7 mouse cellular contexts compared by ENCODE assay signal in genomic region chr3:88335436-88336053, GRCm38 (mm10). TPM values are rescaled to one million over a fixed set of nuclear protein-coding genes. Genes with fewer than 3 reads are reported as not detected.
DNase-seq lines count a peak whose midpoint lies in the region; ATAC-seq and TF ChIP-seq lines count a peak whose summit lies in the region.

No protein-coding gene starts in this region.

- no peaks in the 10 kb centered on the region for H3K27me3 ChIP-seq in C2C12 (ENCODE audit: control insufficient read depth, insufficient read depth, insufficient read length)
- H3K27me3 ChIP-seq in hindbrain, postnatal 0 days (ENCODE audit: insufficient read depth, low read length): no peaks in the 10 kb centered on the region
- H3K27me3 ChIP-seq in liver, embryonic 16.5 days (ENCODE audit: control insufficient read depth, insufficient read depth, low read depth, low read length): no peaks in the 10 kb centered on the region

- WGBS in hindbrain, postnatal 0 days: 1% methylated on average over 27 of the region's 27 CpGs
- under 1% methylated on average over 27 of the region's 27 CpGs for WGBS in liver, embryonic 16.5 days (ENCODE audit: insufficient replicate concordance)

- H3K36me3 ChIP-seq in C2C12 (ENCODE audit: control insufficient read depth, insufficient read depth): peaks cover 29% of the 10 kb centered on the region
- H3K36me3 ChIP-seq in hindbrain, postnatal 0 days (ENCODE audit: insufficient read depth, low read length): no peaks in the 10 kb centered on the region
- H3K36me3 ChIP-seq in liver, embryonic 16.5 days (ENCODE audit: control insufficient read depth, insufficient read depth): no peaks in the 10 kb centered on the region

- peak overlapping the region; percentile 77 for H3K4me2 ChIP-seq in hindbrain, postnatal 0 days (ENCODE audit: low read depth, low read length)
- peak overlapping the region; percentile 86 for H3K4me2 ChIP-seq in liver, embryonic 16.5 days (ENCODE audit: low read depth, low read length)

- H3ac ChIP-seq in C2C12 (ENCODE audit: control insufficient read depth, insufficient read length, low read depth): peak overlapping the region; percentile 94

- H3K9me3 ChIP-seq in hindbrain, postnatal 0 days (ENCODE audit: low read length): no peaks in the 10 kb centered on the region
- H3K9me3 ChIP-seq in liver, embryonic 16.5 days (replicated peaks; ENCODE audit: control insufficient read depth, low read length): no peaks in the 10 kb centered on the region

- peaks cover 10% of the 10 kb centered on the region; the same call in 1 of the 2 replicates for H3K4me1 ChIP-seq in hindbrain, postnatal 0 days (ENCODE audit: insufficient read depth, low read length)
- H3K4me1 ChIP-seq in liver, embryonic 16.5 days (ENCODE audit: control insufficient read depth, low read depth, low read length): peaks cover 41% of the 10 kb centered on the region

- peak overlapping the region; percentile 92 for H3K27ac ChIP-seq in hindbrain, postnatal 0 days
- H3K27ac ChIP-seq in liver, embryonic 16.5 days (ENCODE audit: low read length): peak overlapping the region; percentile 89

- peaks cover 41% of the 10 kb centered on the region for H3K79me3 ChIP-seq in C2C12 (ENCODE audit: low read depth)

- peak; percentile 60 for ATAC-seq in erythroblast, adult 5-6 weeks (replicated peaks; ENCODE audit: low FRiP score, poor library complexity, severe bottlenecking)
- ATAC-seq in hindbrain, postnatal 0 days: peak; percentile 69
- peak; percentile 23; the same call in 1 of the 2 replicates for ATAC-seq in liver, embryonic 16.5 days (ENCODE audit: low read depth)

- DNase-seq in 3T3-L1 (ENCODE audit: low read depth, low spot score): peak; percentile 66
- no peak for DNase-seq in hindbrain, postnatal 0 days (ENCODE audit: low spot score)
- DNase-seq in c-Kit-positive CD71-positive TER-119-positive erythroid progenitor cells, embryonic 14.5 days (ENCODE audit: low spot score): no peak
- DNase-seq in spleen, postnatal 36 days (ENCODE audit: low spot score in 2 of 2): no peak

- H3K9ac ChIP-seq in hindbrain, postnatal 0 days (replicated peaks; ENCODE audit: low read length): peak overlapping the region; percentile 85
- H3K9ac ChIP-seq in liver, embryonic 16.5 days (ENCODE audit: low read depth, low read length): peak overlapping the region; percentile 93

- H3K79me2 ChIP-seq in C2C12 (ENCODE audit: control insufficient read depth, insufficient read depth): peaks cover 43% of the 10 kb centered on the region

- no peak for TF ChIP-seq CTCF in C2C12 (IDR thresholded peaks at IDR 0.05; ENCODE audit: control insufficient read depth, insufficient read depth, insufficient read length)
- 0 out of 2 replicates have a peak, but pooled peaks have one; percentile 10 for TF ChIP-seq CTCF in hindbrain, postnatal 0 days (IDR thresholded peaks at IDR 0.05; ENCODE audit: low read depth)

- H3K4me3 ChIP-seq in C2C12 (ENCODE audit: insufficient read depth, poor library complexity, severe bottlenecking): peak overlapping the region; percentile 74
- peak overlapping the region; percentile 81 for H3K4me3 ChIP-seq in hindbrain, postnatal 0 days (ENCODE audit: low read length)
- H3K4me3 ChIP-seq in liver, embryonic 16.5 days (ENCODE audit: low read depth, low read length): peak overlapping the region; percentile 87

TF ChIP-seq in C2C12, 6 proteins besides CTCF, POLR2A, EP300 and RAD21:
- no peak for TF ChIP-seq CEBPB (IDR thresholded peaks at IDR 0.05; ENCODE audit: low read depth)
- TF ChIP-seq USF1 (IDR thresholded peaks at IDR 0.05; ENCODE audit: low read depth): no peak
- no peak for TF ChIP-seq MAX (IDR thresholded peaks at IDR 0.05)
- no peak for TF ChIP-seq MYOG (IDR thresholded peaks at IDR 0.05; ENCODE audit: control insufficient read depth, extremely low read depth, insufficient read length)
- no peak for TF ChIP-seq FOSL1 (IDR thresholded peaks at IDR 0.05; ENCODE audit: insufficient read depth, low read length, poor library complexity, severe bottlenecking)
- no peak for TF ChIP-seq MYOD1 (IDR thresholded peaks at IDR 0.05; ENCODE audit: control insufficient read depth, insufficient read length, low read depth)
TF ChIP-seq in C2C12: peak in this region for 0.

RNA-seq across cellular contexts. Expression of gene Tmem79, which starts 0.4 kb away (rescaled TPM):
- polyA plus RNA-seq in C2C12 (2012; fragmentation: generic; extraction: Trizol): 2.1 TPM
- total RNA-seq in erythroblast, adult 5-6 weeks (2015; ENCODE audit: low replicate concordance): not detected in 2 replicates
- total RNA-seq in erythroblast, adult 5-6 weeks (2017; ENCODE audit: low replicate concordance): 0.09 TPM in 1 of 2 replicates, not detected in the other
- total RNA-seq in hindbrain, postnatal 0 days (2014; rRNA removed): 0.52 and 0.54 TPM in 2 replicates
- polyA plus RNA-seq in hindbrain, postnatal 0 days (2015; fragmentation: Nextera tagmentation; extraction: Ambion mirVana): 1.1 and 1.5 TPM in 2 replicates
- 1.0 and 1.4 TPM in 2 replicates for polyA plus RNA-seq in liver, embryonic 16.5 days (2015; fragmentation: Nextera tagmentation; extraction: Ambion mirVana)

RNA-seq across cellular contexts. Expression of gene Smg5, which starts 0.5 kb away (rescaled TPM):
- 84.5 TPM for polyA plus RNA-seq in C2C12 (2012; fragmentation: generic; extraction: Trizol)
- total RNA-seq in erythroblast, adult 5-6 weeks (2015; ENCODE audit: low replicate concordance): 28.1 and 29.5 TPM in 2 replicates
- total RNA-seq in erythroblast, adult 5-6 weeks (2017; ENCODE audit: low replicate concordance): 45.1 and 58.0 TPM in 2 replicates
- total RNA-seq in hindbrain, postnatal 0 days (2014; rRNA removed): 78.8 and 98.1 TPM in 2 replicates
- polyA plus RNA-seq in hindbrain, postnatal 0 days (2015; fragmentation: Nextera tagmentation; extraction: Ambion mirVana): 42.9 and 43.0 TPM in 2 replicates
- 27.7 and 30.8 TPM in 2 replicates for polyA plus RNA-seq in liver, embryonic 16.5 days (2015; fragmentation: Nextera tagmentation; extraction: Ambion mirVana)

RNA-seq across cellular contexts. Expression of gene Glmp, which starts 10.7 kb away (rescaled TPM):
- 173 TPM for polyA plus RNA-seq in C2C12 (2012; fragmentation: generic; extraction: Trizol)
- 11.1 and 58.3 TPM in 2 replicates for total RNA-seq in erythroblast, adult 5-6 weeks (2015; ENCODE audit: low replicate concordance)
- 5.9 and 13.1 TPM in 2 replicates for total RNA-seq in erythroblast, adult 5-6 weeks (2017; ENCODE audit: low replicate concordance)
- 54.9 and 76.9 TPM in 2 replicates for total RNA-seq in hindbrain, postnatal 0 days (2014; rRNA removed)
- polyA plus RNA-seq in hindbrain, postnatal 0 days (2015; fragmentation: Nextera tagmentation; extraction: Ambion mirVana): 135 and 142 TPM in 2 replicates
- polyA plus RNA-seq in liver, embryonic 16.5 days (2015; fragmentation: Nextera tagmentation; extraction: Ambion mirVana): 97.1 and 97.9 TPM in 2 replicates

RNA-seq across cellular contexts. Expression of gene Paqr6, which starts 28.8 kb away (rescaled TPM):
- 0.02 TPM for polyA plus RNA-seq in C2C12 (2012; fragmentation: generic; extraction: Trizol)
- 3.1 TPM in 1 of 2 replicates, not detected in the other for total RNA-seq in erythroblast, adult 5-6 weeks (2015; ENCODE audit: low replicate concordance)
- not detected in 2 replicates for total RNA-seq in erythroblast, adult 5-6 weeks (2017; ENCODE audit: low replicate concordance)
- 8.3 and 10.1 TPM in 2 replicates for total RNA-seq in hindbrain, postnatal 0 days (2014; rRNA removed)
- 8.6 and 10.3 TPM in 2 replicates for polyA plus RNA-seq in hindbrain, postnatal 0 days (2015; fragmentation: Nextera tagmentation; extraction: Ambion mirVana)
- 5.9 and 7.0 TPM in 2 replicates for polyA plus RNA-seq in liver, embryonic 16.5 days (2015; fragmentation: Nextera tagmentation; extraction: Ambion mirVana)

RNA-seq across cellular contexts. Expression of gene Bglap3, which starts 37.0 kb away (rescaled TPM):
- polyA plus RNA-seq in C2C12 (2012; fragmentation: generic; extraction: Trizol): 0.51 TPM
- total RNA-seq in erythroblast, adult 5-6 weeks (2015; ENCODE audit: low replicate concordance): not detected in 2 replicates
- not detected in 2 replicates for total RNA-seq in erythroblast, adult 5-6 weeks (2017; ENCODE audit: low replicate concordance)
- not detected in 2 replicates for total RNA-seq in hindbrain, postnatal 0 days (2014; rRNA removed)
- 0.15 TPM in 1 of 2 replicates, not detected in the other for polyA plus RNA-seq in hindbrain, postnatal 0 days (2015; fragmentation: Nextera tagmentation; extraction: Ambion mirVana)
- polyA plus RNA-seq in liver, embryonic 16.5 days (2015; fragmentation: Nextera tagmentation; extraction: Ambion mirVana): 0.15 and 0.69 TPM in 2 replicates
